Comparison of ENCODE assay signal across 10 mouse cellular contexts in genomic region chr8:94266344-94267191, GRCm38 (mm10). TPM values are rescaled to one million over a fixed set of nuclear protein-coding genes. Genes with fewer than 3 reads are reported as not detected.
A peak's percentile ranks its signal among the peaks of the same experiment; 100 is the strongest.
DNase-seq lines count a peak whose midpoint lies in the region; ATAC-seq and TF ChIP-seq lines count a peak whose summit lies in the region.
"Had no signal": no experiment of that assay in that cellular context is flagged by ENCODE, and none has a peak within 500 bp of the region (broad histone marks: within the 10 kb centered on the region; RNA-seq: fewer than 3 reads in every experiment).

No protein-coding gene starts in this region.

- peak overlapping the region; percentile 8; the same call in 1 of the 2 replicates for H3K4me3 ChIP-seq in embryonic facial prominence, embryonic 15.5 days (replicated peaks)
- H3K4me3 ChIP-seq in hindbrain, embryonic 16.5 days (ENCODE audit: low read length) = peak overlapping the region; percentile 42
- 0 out of 2 replicates have a peak overlapping the region, but pooled peaks have one; percentile 1 for H3K4me3 ChIP-seq in stomach, postnatal 0 days (ENCODE audit: low read depth, low read length)
- H3K4me3 ChIP-seq: erythroblast, embryonic 14.5 days had no signal

- H3K4me2 ChIP-seq in embryonic facial prominence, embryonic 15.5 days (replicated peaks) = peak overlapping the region; percentile 29
- H3K4me2 ChIP-seq in hindbrain, embryonic 16.5 days (ENCODE audit: low read length) = peak overlapping the region; percentile 47
- peak overlapping the region; percentile 27 for H3K4me2 ChIP-seq in stomach, postnatal 0 days (replicated peaks; ENCODE audit: low read depth)

- peak; percentile 80 for DNase-seq in heart, adult 11 months
- no peak for DNase-seq in heart, adult 9 months (ENCODE audit: low spot score in 2 of 2)
- DNase-seq in mesoderm, embryonic 11.5 days (ENCODE audit: low read depth, low spot score) = peak; percentile 16
- DNase-seq in stomach, postnatal 0 days (ENCODE audit: low spot score) = no peak
- DNase-seq in gastrocnemius, postnatal 14 days = no peak
- DNase-seq in urinary bladder, postnatal 10 days (ENCODE audit: low spot score) = no peak

- ATAC-seq in embryonic facial prominence, embryonic 15.5 days (ENCODE audit: insufficient number of reproducible peaks, low FRiP score, low TSS enrichment, low read depth) = no peak
- peak; percentile 82 for ATAC-seq in hindbrain, embryonic 16.5 days
- ATAC-seq in stomach, postnatal 0 days (ENCODE audit: low FRiP score, low TSS enrichment) = no peak

- no peak for TF ChIP-seq CTCF in stomach, postnatal 0 days (IDR thresholded peaks at IDR 0.05; ENCODE audit: low read depth)

- H3K27me3 ChIP-seq in embryonic facial prominence, embryonic 15.5 days = no peaks in the 10 kb centered on the region
- H3K27me3 ChIP-seq in hindbrain, embryonic 16.5 days (replicated peaks; ENCODE audit: control insufficient read depth, insufficient read depth, low read length) = no peaks in the 10 kb centered on the region
- no peaks in the 10 kb centered on the region for H3K27me3 ChIP-seq in stomach, postnatal 0 days (ENCODE audit: control insufficient read depth, insufficient read depth, low read length)
- H3K27me3 ChIP-seq: CH12.LX had no signal

- peaks cover 20% of the 10 kb centered on the region for H3K4me1 ChIP-seq in embryonic facial prominence, embryonic 15.5 days
- peaks cover 12% of the 10 kb centered on the region for H3K4me1 ChIP-seq in hindbrain, embryonic 16.5 days (ENCODE audit: control insufficient read depth, insufficient read depth, low read depth, low read length)
- no peaks in the 10 kb centered on the region for H3K4me1 ChIP-seq in stomach, postnatal 0 days (replicated peaks; ENCODE audit: control insufficient read depth, insufficient read depth)

- H3K9me3 ChIP-seq in embryonic facial prominence, embryonic 15.5 days (replicated peaks) = no peaks in the 10 kb centered on the region
- H3K9me3 ChIP-seq in hindbrain, embryonic 16.5 days (ENCODE audit: control insufficient read depth, low read length) = no peaks in the 10 kb centered on the region
- no peaks in the 10 kb centered on the region for H3K9me3 ChIP-seq in stomach, postnatal 0 days (ENCODE audit: control insufficient read depth, low read length)

- H3K9ac ChIP-seq in embryonic facial prominence, embryonic 15.5 days = no peak overlapping the region
- peak overlapping the region; percentile 54 for H3K9ac ChIP-seq in hindbrain, embryonic 16.5 days (ENCODE audit: low read depth, low read length)
- no peak overlapping the region for H3K9ac ChIP-seq in stomach, postnatal 0 days (ENCODE audit: low read length)

- H3K27ac ChIP-seq in embryonic facial prominence, embryonic 15.5 days (replicated peaks) = 0 out of 2 replicates have a peak overlapping the region, but pooled peaks have one; percentile 17
- H3K27ac ChIP-seq in hindbrain, embryonic 16.5 days (ENCODE audit: low read depth, low read length) = peak overlapping the region; percentile 71
- no peak overlapping the region for H3K27ac ChIP-seq in stomach, postnatal 0 days (replicated peaks)

- TF ChIP-seq EP300 in stomach, postnatal 0 days (optimal IDR thresholded peaks at IDR 0.05) = no peak

- H3K36me3 ChIP-seq in embryonic facial prominence, embryonic 15.5 days = no peaks in the 10 kb centered on the region
- no peaks in the 10 kb centered on the region for H3K36me3 ChIP-seq in hindbrain, embryonic 16.5 days (ENCODE audit: control insufficient read depth, insufficient read depth, low read length)
- H3K36me3 ChIP-seq in stomach, postnatal 0 days (ENCODE audit: control insufficient read depth, insufficient read depth, low read length) = no peaks in the 10 kb centered on the region

- intact Hi-C loops in gastrocnemius, postnatal 14 days (cut with DNase I; ENCODE audit: low total_unique reads) = loop anchor here (10.0 kb wide), 1 partner anchor 52 kb away; the partner anchor contains the start of gene Nup93

- 35% methylated on average over 10 of the region's 10 CpGs for WGBS in embryonic facial prominence, embryonic 15.5 days
- WGBS in hindbrain, embryonic 16.5 days = 24% methylated on average over 10 of the region's 10 CpGs
- WGBS in stomach, postnatal 0 days = 55% methylated on average over 10 of the region's 10 CpGs

RNA-seq across cellular contexts. Expression of gene Nup93, which starts 52.2 kb away (rescaled TPM):
- 63.5 and 66.1 TPM in 2 replicates for polyA plus RNA-seq in embryonic facial prominence, embryonic 15.5 days (2015; fragmentation: Nextera tagmentation; extraction: Ambion mirVana)
- polyA plus RNA-seq in hindbrain, embryonic 16.5 days (2015; fragmentation: Nextera tagmentation; extraction: Ambion mirVana) = 54.0 and 62.1 TPM in 2 replicates
- polyA plus RNA-seq in stomach, postnatal 0 days (2015; fragmentation: Nextera tagmentation; extraction: Ambion mirVana) = 26.2 and 28.1 TPM in 2 replicates
- 10 to 100 TPM in 1 of 2 experiments, 1 to 10 TPM in 1; 10.0 to 13.2 TPM for total RNA-seq in gastrocnemius, postnatal 14 days (2021)

Comparison
In these comparisons a context has a peak if more than half of its experiments do, and no peak if none do; other contexts are left out.
1. DNase-seq: peak in heart, adult 11 months (single experiment) and mesoderm, embryonic 11.5 days (single experiment); none in heart, adult 9 months (0 of 2), stomach, postnatal 0 days (single experiment), gastrocnemius, postnatal 14 days (single experiment) and urinary bladder, postnatal 10 days (single experiment).
2. Peak in every context shown above with its lines, with median percentiles within 50 percentile points of each other: H3K4me2 ChIP-seq and H3K4me3 ChIP-seq.